Mouse (Mus musculus): ENCODE measurements at regions not wholly inside any gene's neighbourhood (a gene's known extent, or its start where the extent isn't known, plus 50 kb on each side); places are given as distances from the start of the nearest gene placed in this dataset.
A peak's percentile ranks its signal among the peaks of the same experiment; 100 is the strongest.

DNA sequence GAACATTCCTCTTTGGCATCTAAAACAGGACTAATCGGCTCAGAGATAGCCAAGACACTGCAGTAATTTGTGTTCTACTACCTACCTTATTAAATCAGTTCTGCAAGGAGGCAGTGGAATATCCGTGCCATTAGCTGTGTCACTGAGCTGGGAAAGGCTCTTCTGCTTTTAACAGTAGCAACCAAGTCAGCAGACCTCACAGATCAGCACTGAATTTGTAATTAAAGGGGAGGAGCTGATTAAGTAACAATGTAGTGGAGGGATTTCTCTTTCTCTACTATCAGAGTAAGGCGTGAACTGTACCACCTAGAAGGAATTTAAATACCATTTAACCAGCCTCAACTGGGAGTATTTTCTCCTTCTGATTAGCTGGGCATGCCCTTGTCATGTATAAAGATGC is 504.3 kb upstream of the Atp10a start:
- intact Hi-C loops (cut with DNase I) = no loop called here
- no peak for DNase-seq (ENCODE audit: low spot score in 2 of 2)

DNA sequence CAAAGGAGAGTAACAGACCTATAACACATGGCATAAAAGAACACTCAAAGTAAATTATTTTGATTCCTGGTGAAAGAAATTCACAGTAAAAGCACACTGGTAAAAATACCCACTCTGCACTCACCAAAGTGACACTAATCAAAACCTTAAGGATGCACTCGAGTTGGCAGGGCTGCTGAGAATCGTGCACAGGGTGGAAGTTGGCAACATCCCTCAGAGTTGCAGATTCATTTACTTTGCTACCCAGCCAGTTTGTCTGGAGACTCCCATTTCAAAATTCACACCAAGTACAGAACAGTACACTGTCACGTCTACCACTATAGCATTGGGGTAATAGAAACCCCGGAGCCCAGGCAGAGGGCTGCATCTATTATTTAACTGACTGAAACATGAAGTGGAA is 471.1 kb upstream of the Atp10a start:
- intact Hi-C loops (cut with DNase I) = no loop called here
- DNase-seq (ENCODE audit: low spot score in 2 of 2) = peak; percentile 8 to 52

DNA sequence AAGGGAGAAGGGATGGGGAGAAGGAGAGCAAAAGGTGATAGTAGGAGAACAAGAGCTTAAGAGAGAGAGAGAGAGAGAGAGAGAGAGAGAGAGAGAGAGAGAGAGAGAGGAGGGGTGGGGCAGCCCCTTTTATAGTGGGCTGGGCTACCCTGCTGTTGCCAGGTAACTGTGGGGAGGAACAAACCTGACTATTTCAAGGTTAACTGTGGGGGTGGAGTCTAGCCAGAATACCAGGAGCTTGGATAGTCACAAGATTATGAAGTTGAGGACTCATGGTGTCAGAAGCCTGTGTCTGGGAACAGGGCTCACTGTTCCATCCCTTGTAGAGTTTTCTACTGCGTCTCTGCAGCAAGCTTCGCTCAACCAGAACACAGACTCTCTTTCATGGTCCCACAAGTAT is 438.2 kb upstream of the Atp10a start:
- intact Hi-C loops (cut with DNase I) = no loop called here
- no peak for DNase-seq (ENCODE audit: low spot score in 2 of 2)

DNA sequence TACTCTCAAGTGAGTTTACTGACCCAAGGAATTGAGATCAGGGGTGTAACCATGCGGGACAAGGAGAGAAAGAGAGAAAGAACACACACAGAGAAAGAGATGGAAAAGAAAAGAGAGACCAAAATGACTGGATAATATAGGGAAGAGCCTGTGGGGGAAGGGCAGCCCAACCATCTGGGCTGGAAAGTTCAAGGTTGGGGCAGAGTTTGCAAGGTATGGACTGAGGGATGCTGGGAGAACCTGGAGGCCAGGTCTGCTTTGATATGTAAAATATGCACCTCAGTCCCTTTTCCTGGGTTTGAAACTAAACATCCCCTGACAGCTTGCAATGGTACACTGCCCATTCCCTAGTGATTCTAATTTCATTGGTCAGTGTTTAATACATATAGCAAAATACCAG is 431.2 kb upstream of the Atp10a start:
- no peak for DNase-seq (ENCODE audit: low spot score in 2 of 2)
- intact Hi-C loops (cut with DNase I) = no loop called here

DNA sequence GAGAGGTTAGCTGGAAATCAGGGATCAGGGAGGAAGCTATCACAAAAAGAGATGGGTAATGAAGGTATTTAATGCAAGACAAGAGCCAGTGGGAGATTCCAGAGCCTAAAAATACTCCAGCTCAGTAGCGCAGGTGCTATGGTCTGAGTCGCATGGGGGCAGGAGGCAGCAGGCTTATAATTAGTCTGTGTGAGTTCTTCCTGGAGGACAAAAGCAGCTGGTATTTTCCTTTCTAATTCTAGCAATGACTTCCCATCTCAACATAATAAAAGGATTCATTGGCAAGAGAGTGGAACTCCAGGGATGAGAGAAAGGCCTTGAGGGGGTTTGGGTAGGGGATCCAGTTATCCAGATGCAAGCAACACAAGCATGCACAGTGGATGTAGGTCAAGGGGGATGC is 430.3 kb upstream of the Atp10a start:
- intact Hi-C loops (cut with DNase I) = no loop called here
- DNase-seq (ENCODE audit: low spot score in 2 of 2) = peak in 1 of 2 experiments; percentile 6

DNA sequence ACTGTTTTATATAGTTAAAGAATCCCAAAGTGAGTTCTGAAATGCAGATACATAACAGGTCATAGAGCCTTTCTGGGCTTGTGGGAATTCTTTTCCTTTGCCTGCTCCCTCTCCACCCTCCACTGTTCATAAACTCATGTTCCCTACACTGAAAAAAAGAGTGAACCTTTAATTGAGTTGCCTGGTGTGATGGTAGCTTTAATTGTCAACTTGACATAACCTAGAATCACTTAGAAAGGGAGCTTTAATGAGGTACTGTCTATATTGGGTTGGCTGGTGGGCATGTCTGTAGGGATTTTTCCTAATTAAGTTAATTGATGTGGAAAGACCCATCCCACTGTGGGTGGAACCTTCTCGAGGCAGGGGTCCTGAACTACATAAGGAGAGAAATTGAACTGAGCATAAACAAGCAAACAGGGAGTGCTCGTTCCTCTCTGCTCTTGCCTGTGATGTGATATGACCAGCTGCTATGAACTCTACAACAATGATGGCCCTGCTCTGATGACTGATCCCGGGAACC is 425.7 kb upstream of the Atp10a start:
- intact Hi-C loops (cut with DNase I) = no loop called here
- no peak for DNase-seq (ENCODE audit: low spot score in 2 of 2)

DNA sequence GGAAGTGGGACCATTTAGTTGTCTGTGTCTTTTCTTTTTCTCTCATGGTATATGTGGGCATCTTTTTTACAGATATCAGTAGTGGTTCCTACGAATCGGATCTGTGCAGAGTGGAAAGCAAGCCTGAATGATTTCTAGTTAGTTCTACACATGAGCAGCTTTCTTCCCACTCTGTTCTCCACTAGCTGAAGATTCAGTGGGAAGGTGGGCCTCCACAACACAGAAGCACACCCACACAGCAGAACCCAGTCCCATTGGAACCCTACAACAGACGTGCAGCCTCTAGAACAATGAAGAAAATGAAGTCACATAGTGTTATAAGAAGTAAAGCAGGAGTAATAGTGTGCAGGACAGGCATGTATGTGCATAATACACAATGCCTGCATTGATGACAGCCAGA is 425.0 kb upstream of the Atp10a start:
- peak in 1 of 2 experiments; percentile 13 for DNase-seq (ENCODE audit: low spot score in 2 of 2)
- intact Hi-C loops (cut with DNase I) = no loop called here

DNA sequence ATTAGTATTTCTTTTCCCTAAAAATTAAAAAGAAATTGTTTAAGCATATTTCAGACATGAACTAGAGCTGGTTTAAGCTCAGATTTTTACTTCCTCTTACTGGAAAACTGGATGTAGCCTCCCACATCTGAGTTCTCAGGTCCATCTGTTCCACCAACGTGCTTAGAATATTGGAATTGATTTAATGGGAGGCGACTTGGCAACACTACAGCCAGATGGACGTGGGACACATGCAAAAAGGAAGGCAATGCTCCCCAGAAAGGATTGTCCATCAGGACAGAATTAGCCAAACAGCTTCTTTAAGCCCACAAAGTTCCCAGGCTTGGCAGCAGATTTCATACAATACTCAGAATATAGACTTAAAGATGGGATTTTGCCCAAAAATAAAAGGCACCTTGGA is 408.7 kb upstream of the Atp10a start:
- DNase-seq (ENCODE audit: low spot score in 2 of 2) = peak; percentile 53 to 73
- intact Hi-C loops (cut with DNase I) = no loop called here
